In the genomic region with DNA sequence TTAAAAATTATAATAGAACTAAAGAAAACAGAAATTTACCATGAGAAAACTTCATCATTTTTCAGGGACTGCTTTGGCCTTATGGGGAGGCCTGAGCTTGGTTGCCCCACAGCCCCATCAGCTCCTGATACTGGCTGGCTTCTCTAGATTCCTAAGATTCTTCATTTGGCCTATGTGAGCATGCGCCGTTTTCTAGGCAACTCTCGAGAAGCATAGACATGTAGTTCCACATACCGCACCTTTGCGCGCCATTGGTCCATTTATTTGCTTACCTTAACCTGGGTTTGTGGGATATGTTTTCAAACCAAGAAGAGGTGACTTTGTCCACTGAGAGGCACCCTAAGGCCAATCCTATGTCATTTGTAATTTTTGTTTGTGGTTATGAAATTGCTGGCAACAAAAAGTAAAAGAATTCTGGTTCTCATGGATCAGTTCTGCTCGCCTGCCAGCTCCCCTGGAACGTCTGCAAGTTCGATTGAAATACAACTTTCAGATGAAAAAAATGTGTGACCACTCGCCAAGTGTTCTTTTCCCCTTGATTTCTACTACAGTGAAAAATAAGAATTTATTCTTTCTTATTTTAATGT, we compare ENCODE assay signal across 17 mouse cellular contexts. TPM values are rescaled to one million over a fixed set of nuclear protein-coding genes. Genes with fewer than 3 reads are reported as not detected.
DNase-seq lines count a peak whose midpoint lies in the region; ATAC-seq and TF ChIP-seq lines count a peak whose summit lies in the region.
"Had no signal": no experiment of that assay in that cellular context is flagged by ENCODE, and none has a peak within 500 bp of the region (broad histone marks: within the 10 kb centered on the region; RNA-seq: fewer than 3 reads in every experiment).

No protein-coding gene starts in this region.

- H3K36me3 ChIP-seq in heart, embryonic 12.5 days = 0 out of 2 replicates have a peak, but pooled peaks cover 2% of the 10 kb centered on the region
- H3K36me3 ChIP-seq: embryonic facial prominence, embryonic 10.5 days; liver, embryonic 12.5 days; midbrain, embryonic 15.5 days had no signal

- H3K4me1 ChIP-seq in heart, embryonic 12.5 days (replicated peaks) = peaks cover 56% of the 10 kb centered on the region
- H3K4me1 ChIP-seq in lung, adult 2 months (ENCODE audit: control insufficient read depth, insufficient read depth, low read length) = peaks cover under 1% of the 10 kb centered on the region
- H3K4me1 ChIP-seq: liver, embryonic 12.5 days had no signal

- H3K27ac ChIP-seq in heart, embryonic 12.5 days (ENCODE audit: poor library complexity, severe bottlenecking) = no peak overlapping the region
- H3K27ac ChIP-seq: embryonic facial prominence, embryonic 10.5 days; liver, embryonic 12.5 days; midbrain, embryonic 15.5 days had no signal

- no peaks in the 10 kb centered on the region for H3K27me3 ChIP-seq in heart, embryonic 12.5 days (replicated peaks)
- H3K27me3 ChIP-seq: liver, embryonic 12.5 days; midbrain, embryonic 15.5 days; Patski had no signal

- no peak overlapping the region for H3K9ac ChIP-seq in heart, embryonic 12.5 days
- H3K9ac ChIP-seq: forebrain, postnatal 0 days; liver, embryonic 12.5 days; midbrain, embryonic 15.5 days had no signal

- H3K9me3 ChIP-seq in heart, embryonic 12.5 days (replicated peaks) = no peaks in the 10 kb centered on the region
- H3K9me3 ChIP-seq: embryonic facial prominence, embryonic 10.5 days; liver, embryonic 12.5 days; midbrain, embryonic 15.5 days had no signal

- no peak for ATAC-seq in heart, embryonic 12.5 days (ENCODE audit: insufficient number of reproducible peaks, low FRiP score)
- ATAC-seq: forebrain, postnatal 0 days; liver, embryonic 12.5 days; midbrain, embryonic 15.5 days; Patski had no signal

- DNase-seq in heart, adult 11 months = peak; percentile 94
- peak; percentile 47 for DNase-seq in urinary bladder, postnatal 14 days (ENCODE audit: low spot score)
- DNase-seq in urinary bladder, adult 2 months (ENCODE audit: low spot score) = no peak
- DNase-seq in lung, adult 2 months = peak; percentile 33
- DNase-seq in yolk sac, embryonic 10.5 days (ENCODE audit: low spot score) = peak; percentile 21
- DNase-seq in right cerebral cortex, adult 2 months (ENCODE audit: low spot score in 2 of 2) = no peak
- no peak for DNase-seq in cerebellum, postnatal 10 days
- DNase-seq: cerebellum, postnatal 36 days; forebrain, postnatal 0 days; right cerebral cortex, postnatal 4 days; thymus, adult 18-20 months had no signal

- TF ChIP-seq CTCF in lung, adult 2 months (IDR thresholded peaks at IDR 0.05; ENCODE audit: insufficient read depth, low read length) = no peak

- 72% methylated on average over 10 of the region's 10 CpGs for WGBS in heart, embryonic 12.5 days
- WGBS in lung, adult 2 months = 66% methylated on average over 10 of the region's 10 CpGs

- H3K4me3 ChIP-seq in heart, embryonic 12.5 days = no peak overlapping the region
- no peak overlapping the region for H3K4me3 ChIP-seq in lung, adult 2 months (replicated peaks; ENCODE audit: extremely low read depth, low read depth, low read length)
- H3K4me3 ChIP-seq: embryonic facial prominence, embryonic 10.5 days; erythroblast, embryonic 14.5 days; liver, embryonic 12.5 days; midbrain, embryonic 15.5 days had no signal

- no peak for TF ChIP-seq POLR2A in lung, adult 2 months (IDR thresholded peaks at IDR 0.05; ENCODE audit: borderline replicate concordance, extremely low read depth, low read depth, low read length)

- no peak overlapping the region for H3K4me2 ChIP-seq in heart, embryonic 12.5 days
- H3K4me2 ChIP-seq: liver, embryonic 12.5 days; midbrain, embryonic 15.5 days had no signal

RNA-seq across cellular contexts. Expression of gene Fam49a, which starts 21.9 kb away (rescaled TPM):
- polyA plus RNA-seq in heart, embryonic 12.5 days (2016; fragmentation: Nextera tagmentation; extraction: Ambion mirVana) = 48.8 and 49.4 TPM in 2 replicates
- polyA plus RNA-seq in urinary bladder, adult 2 months (2012; rRNA removed) = 12.3 and 18.9 TPM in 2 replicates
- polyA plus RNA-seq in lung, adult 2 months (2012; rRNA removed) = 9.0 and 10.4 TPM in 2 replicates

Comparison
In these comparisons a context has a peak if more than half of its experiments do, and no peak if none do; other contexts are left out.
1. DNase-seq: peak in heart, adult 11 months (single experiment), urinary bladder, postnatal 14 days (single experiment), lung, adult 2 months (single experiment) and yolk sac, embryonic 10.5 days (single experiment); none in urinary bladder, adult 2 months (single experiment), right cerebral cortex, adult 2 months (0 of 2) and cerebellum, postnatal 10 days (0 of 2).